Mouse (Mus musculus) ovary, postnatal 14 days (tissue): Measurements from ENCODE around the gene Apom.

ENCODE experiments used
- DNase-seq: peaks from one replicate; pipeline ENCODE4 v3.0.0; 2022; ENCODE audit warnings: low spot score

Apom gene

GRCm38 (mm10) chr17:35096597-35096996 lies 35.3 kb downstream of the Apom start:
- DNase-seq: no peak

DNA sequence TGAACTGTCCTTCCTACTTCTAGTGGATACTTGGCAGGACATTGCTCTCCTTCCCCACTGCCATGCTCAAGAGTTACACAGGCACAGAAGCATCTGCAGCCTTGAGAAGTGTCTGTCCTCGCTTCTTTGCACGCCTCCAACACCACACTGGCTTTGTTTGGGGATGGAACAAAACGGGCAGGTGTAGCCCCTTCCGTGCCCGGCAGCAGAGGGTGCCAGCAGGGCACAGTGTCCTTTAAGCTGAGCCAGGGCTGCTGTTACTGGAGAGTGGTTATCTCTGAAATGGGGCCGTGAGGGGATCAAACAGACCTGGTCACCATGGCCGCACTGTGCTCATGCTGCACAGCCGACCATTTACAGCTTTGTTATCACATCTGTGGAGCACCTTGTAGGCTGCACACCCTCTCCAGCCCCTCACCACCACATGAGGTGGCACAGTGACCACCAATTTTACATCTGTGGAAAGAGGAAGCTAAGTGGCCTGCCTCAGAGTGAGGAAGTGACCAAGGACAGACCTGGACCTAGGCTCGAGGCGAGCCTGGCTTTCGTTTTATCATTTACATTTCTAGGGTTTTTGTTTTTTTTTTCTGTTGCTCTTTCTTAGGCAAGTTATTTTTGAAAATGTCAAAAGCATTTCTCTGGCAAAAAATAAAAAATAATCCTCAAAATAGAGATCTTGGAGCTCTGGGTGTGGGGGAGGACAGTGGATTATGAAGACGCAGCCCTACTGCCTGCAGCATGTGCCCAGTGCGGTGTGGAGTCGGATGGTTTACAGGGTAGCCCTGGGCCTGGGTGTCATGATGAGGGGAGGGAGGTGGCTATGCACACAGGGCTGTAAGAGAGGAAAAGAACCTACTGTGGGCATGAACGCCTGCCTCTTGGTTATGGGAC lies 37.1 kb downstream of the Apom start:
- DNase-seq: no peak

- DNase-seq: no peak
Observed at GRCm38 (mm10) chr17:35092403-35093198, 39.2 kb downstream of the Apom start.

DNA sequence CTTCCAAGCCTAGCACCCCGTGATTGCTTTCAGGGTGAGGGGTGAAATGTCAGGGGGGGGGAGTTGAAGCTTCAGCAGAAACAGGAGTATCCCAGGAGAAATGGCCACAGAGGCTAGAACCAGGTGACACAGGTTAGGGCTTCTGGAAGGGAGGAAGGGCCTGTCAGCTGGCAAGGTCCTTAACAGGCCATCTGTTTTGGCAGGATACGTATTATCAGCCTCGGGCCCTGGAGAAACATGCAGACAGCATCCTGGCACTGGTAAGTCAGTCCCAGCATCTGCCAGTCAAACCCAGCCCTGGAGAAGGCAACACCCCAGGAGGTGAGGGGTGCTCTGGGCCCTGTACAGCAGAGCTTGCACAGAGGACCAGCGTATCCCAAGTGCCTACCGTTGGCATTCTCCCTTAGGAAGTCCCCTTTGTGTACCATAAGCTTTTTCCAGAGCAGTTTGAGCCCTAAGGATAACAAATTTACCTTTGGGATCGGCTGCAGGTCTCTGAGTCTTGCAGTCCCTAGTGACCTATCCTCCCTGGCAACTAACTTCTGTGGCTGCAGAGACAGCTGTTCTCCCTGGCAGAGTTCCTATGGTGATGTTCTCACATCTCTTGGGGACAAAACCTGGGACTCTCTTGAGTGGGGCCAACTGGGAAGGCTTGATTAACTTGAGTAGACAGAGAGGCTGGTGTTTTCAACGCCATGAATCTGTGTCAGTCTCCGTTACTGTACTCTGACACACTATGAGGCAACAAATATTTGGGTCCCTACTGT lies 41.5 kb downstream of the Apom start:
- DNase-seq: no peak

DNA sequence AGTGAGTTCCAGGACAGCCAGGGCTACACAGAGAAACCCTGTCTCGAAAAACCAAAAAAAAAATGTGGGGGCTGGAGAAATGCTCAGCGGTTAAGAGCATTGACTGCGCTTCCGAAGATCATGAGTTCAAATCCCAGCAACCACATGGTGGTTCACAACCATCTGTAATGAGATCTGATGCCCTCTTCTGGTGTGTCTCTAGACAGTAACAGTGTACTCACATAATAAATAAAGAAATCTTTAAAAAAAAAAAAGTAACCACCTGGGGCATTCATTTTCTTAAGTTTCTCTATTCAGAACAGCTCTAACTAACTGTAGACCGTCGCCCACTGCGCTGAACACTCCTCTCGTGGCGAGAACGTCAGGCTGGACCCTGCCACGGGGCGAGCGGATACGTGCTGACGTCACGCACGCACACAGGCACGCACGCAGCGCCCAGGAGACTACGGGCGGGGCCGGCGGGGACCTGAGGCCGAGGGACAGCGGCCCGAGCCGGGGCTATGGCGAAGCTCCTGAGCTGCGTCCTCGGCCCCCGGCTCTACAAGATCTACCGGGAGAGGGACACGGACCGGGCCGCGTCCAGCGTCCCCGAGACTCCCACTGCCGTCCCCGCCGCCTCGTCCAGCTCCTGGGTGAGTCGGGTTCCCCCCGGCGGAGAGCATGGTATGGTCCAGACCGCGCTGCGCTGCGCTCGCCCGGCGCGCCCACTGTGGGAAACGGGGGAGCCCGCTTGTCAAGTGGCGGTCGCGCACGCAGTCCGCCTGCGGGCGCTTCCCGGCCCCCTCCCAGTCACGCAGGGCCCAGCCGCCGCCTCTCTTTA lies 42.8 kb downstream of the Apom start, which contains the start of gene Abhd16a:
Abhd16a (plus strand) TSS at position 439 of the 820 bp plus-strand sequence.
- DNase-seq: peak; percentile 86

GRCm38 (mm10) chr17:35088151-35088550 lies 43.7 kb downstream of the Apom start:
- no peak for DNase-seq

GRCm38 (mm10) chr17:35085208-35085865 lies 46.5 kb downstream of the Apom start, which contains the start of gene Ly6g6f:
TSS of gene Ly6g6f (minus strand) at chr17:35085610.
- no peak for DNase-seq

- DNase-seq: no peak
Observed at GRCm38 (mm10) chr17:35083929-35084497, 47.8 kb downstream of the Apom start.

GRCm38 (mm10) chr17:35082841-35083576 lies 48.8 kb downstream of the Apom start:
- DNase-seq: no peak

- no peak for DNase-seq
Observed at GRCm38 (mm10) chr17:35080710-35081109, 51.1 kb downstream of the Apom start.

GRCm38 (mm10) chr17:35080248-35080647 lies 51.6 kb downstream of the Apom start:
- no peak for DNase-seq

DNA sequence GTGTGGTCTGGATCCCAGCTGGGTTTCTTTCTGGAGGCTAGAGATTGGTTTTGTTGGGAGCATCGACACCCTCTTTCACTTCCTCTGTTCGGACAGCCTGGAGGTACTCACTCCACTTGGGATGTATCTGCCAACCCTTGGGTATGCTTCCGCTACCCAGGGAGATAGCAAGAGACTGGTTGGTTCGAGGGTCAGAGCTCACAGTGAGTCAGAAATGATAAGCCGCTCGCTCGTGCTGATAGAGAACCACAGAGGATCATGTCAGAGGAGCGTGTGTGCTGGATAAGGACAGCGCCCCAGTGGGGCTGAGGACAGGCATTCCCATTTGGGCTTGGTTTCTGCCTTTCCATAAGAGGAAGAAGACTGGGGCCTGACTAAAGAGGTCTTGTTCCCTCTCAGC lies 52.1 kb downstream of the Apom start:
- DNase-seq: no peak
